Mouse (Mus musculus): ENCODE data around the gene Gm30302. TPM values are rescaled to one million over a fixed set of nuclear protein-coding genes. Genes with fewer than 3 reads are reported as not detected.

The Gm30302 gene
- polyA plus RNA-seq, 1 experiment: not detected

- no peaks in the 10 kb centered on the region for H3K79me2 ChIP-seq (ENCODE audit: control insufficient read depth, insufficient read depth)
- TF ChIP-seq E2F4 (IDR thresholded peaks at IDR 0.05; ENCODE audit: insufficient read depth): no peak
- no peak for TF ChIP-seq SRF (IDR thresholded peaks at IDR 0.05; ENCODE audit: control insufficient read depth, insufficient read length, low read depth)
- TF ChIP-seq MYOD1 (IDR thresholded peaks at IDR 0.05; ENCODE audit: control insufficient read depth in 1 of 3, insufficient read length in 2 of 3, low read depth in 2 of 3): no peak
- no peak for TF ChIP-seq POLR2A (IDR thresholded peaks at IDR 0.05; ENCODE audit: insufficient read length, low read depth)
- TF ChIP-seq USF1 (IDR thresholded peaks at IDR 0.05; ENCODE audit: low read depth): no peak
- TF ChIP-seq CEBPB (IDR thresholded peaks at IDR 0.05; ENCODE audit: insufficient read depth, poor library complexity, severe bottlenecking): no peak
- no peak for TF ChIP-seq MAX (IDR thresholded peaks at IDR 0.05; ENCODE audit: low read depth)
- TF ChIP-seq REST (IDR thresholded peaks at IDR 0.05; ENCODE audit: insufficient read depth, insufficient read length): no peak
- TF ChIP-seq TCF3 (IDR thresholded peaks at IDR 0.05; ENCODE audit: insufficient read length, low read depth): no peak
- no peak for TF ChIP-seq TCF12 (IDR thresholded peaks at IDR 0.05; ENCODE audit: insufficient read depth, poor library complexity, severe bottlenecking)
- TF ChIP-seq MYOG (IDR thresholded peaks at IDR 0.05; ENCODE audit: control insufficient read depth in 1 of 3, insufficient read depth in 1 of 3, insufficient read length in 2 of 3, low read depth in 2 of 3): no peak
- no peak for TF ChIP-seq POLR2AphosphoS2 (IDR thresholded peaks at IDR 0.05; ENCODE audit: insufficient read length, low read depth)
These were observed 42.4 kb upstream of the Gm30302 start for GRCm38 (mm10) chr13:49841186-49841585.

DNA sequence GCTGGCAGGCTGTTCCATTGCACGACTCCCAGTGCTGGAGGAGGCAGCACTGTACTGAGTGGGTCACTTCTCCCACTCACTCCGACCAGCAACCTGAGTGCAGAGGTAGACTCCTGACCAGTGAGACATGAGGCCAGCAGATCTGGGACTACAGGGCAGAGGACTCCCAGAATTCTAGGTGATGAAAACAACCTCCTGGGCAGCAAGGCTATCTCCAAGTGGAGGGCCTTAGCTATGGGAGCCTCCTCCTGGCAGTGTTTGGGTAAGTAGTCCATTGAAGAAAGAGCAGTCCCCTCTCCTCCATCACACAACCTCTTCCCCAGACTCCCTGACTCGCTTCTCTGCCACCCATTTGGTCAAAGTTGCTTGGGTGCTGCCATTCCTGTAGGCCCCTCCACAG is 31.6 kb upstream of the Gm30302 start:
- H3K27me3 ChIP-seq (ENCODE audit: control insufficient read depth, insufficient read depth, insufficient read length): no peaks in the 10 kb centered on the region
- no peak overlapping the region for H3ac ChIP-seq (ENCODE audit: control insufficient read depth, insufficient read length)
- no peak overlapping the region for H3K4me2 ChIP-seq (ENCODE audit: low read depth)
- no peak for TF ChIP-seq REST (IDR thresholded peaks at IDR 0.05; ENCODE audit: insufficient read depth, insufficient read length)
- TF ChIP-seq MYOG (IDR thresholded peaks at IDR 0.05; ENCODE audit: control insufficient read depth in 1 of 3, insufficient read depth in 1 of 3, insufficient read length in 2 of 3, low read depth in 2 of 3): no peak
- no peak for TF ChIP-seq MAX (IDR thresholded peaks at IDR 0.05; ENCODE audit: low read depth)
- TF ChIP-seq MYOD1 (IDR thresholded peaks at IDR 0.05; ENCODE audit: control insufficient read depth in 1 of 3, insufficient read length in 2 of 3, low read depth in 2 of 3): no peak
- H3K4me3 ChIP-seq: no peak overlapping the region
- no peaks in the 10 kb centered on the region for H3K79me2 ChIP-seq (ENCODE audit: control insufficient read depth, insufficient read depth)
- no peaks in the 10 kb centered on the region for H3K36me3 ChIP-seq (ENCODE audit: control insufficient read depth, insufficient read depth)

More at GRCm38 (mm10) chr13:49841186-49841585, 42.4 kb upstream of the Gm30302 start:
- H3K4me3 ChIP-seq: no peak overlapping the region
- no peak overlapping the region for H3K4me2 ChIP-seq (ENCODE audit: low read depth)
- no peak overlapping the region for H3ac ChIP-seq (ENCODE audit: control insufficient read depth, insufficient read length)
- H3K27me3 ChIP-seq (ENCODE audit: control insufficient read depth, insufficient read depth, insufficient read length): no peaks in the 10 kb centered on the region
- H3K36me3 ChIP-seq (ENCODE audit: control insufficient read depth, insufficient read depth): no peaks in the 10 kb centered on the region

DNA sequence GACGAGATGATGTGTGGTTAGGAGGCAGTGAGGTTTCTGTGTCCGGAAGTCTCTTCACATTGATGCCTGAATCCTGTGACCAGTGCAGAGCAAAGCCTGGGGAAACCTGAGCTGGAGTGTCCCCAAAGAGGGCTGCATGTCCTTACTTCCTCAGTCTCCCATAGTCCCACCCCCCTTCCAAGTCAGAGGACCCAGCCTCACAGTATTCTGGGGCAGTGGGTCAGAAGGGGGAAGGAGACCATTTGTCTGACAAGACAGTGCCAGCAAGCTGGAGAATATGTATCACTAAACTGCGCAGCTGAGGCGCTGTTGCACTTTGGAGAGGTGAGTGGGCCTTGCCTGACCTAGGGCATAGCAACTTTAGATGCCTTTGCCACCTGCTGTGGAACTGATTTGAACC is 26.5 kb upstream of the Gm30302 start:
- Histone ChIP-seq H3K4me2 (ENCODE audit: low read depth) (no peak overlapping the region), H3ac (ENCODE audit: control insufficient read depth, insufficient read length) (no peak overlapping the region), H3K79me2 (ENCODE audit: control insufficient read depth, insufficient read depth) (no peaks in the 10 kb centered on the region), H3K36me3 (ENCODE audit: control insufficient read depth, insufficient read depth) (no peaks in the 10 kb centered on the region), H3K27me3 (ENCODE audit: control insufficient read depth, insufficient read depth, insufficient read length) (no peaks in the 10 kb centered on the region), H3K4me3 (no peak overlapping the region)
- TF ChIP-seq MAX (IDR thresholded peaks at IDR 0.05; ENCODE audit: low read depth): no peak
- no peak for TF ChIP-seq TCF12 (IDR thresholded peaks at IDR 0.05; ENCODE audit: insufficient read depth, poor library complexity, severe bottlenecking)
- no peak for TF ChIP-seq POLR2AphosphoS2 (IDR thresholded peaks at IDR 0.05; ENCODE audit: insufficient read length, low read depth)

DNA sequence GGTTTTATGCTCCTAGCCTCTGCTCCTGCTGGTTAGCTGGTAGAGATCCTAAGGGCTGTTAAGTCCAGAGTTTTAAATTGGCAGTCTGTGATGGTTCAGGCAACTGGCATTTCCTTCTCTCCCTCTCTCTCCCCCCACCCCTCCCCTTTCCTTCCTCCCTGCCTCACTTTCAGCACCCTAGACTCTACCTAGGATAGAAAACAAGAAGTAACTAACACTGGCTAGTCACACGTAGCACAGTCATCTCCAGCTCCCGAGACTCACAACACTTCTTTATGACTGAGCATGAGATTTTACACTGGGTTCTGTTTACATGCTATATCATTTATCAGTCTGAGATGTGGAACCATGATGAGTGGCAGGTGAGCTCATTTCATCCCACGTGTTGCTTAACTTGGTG is 16.2 kb upstream of the Gm30302 start:
- no peak overlapping the region for H3K4me3 ChIP-seq
- no peaks in the 10 kb centered on the region for H3K79me2 ChIP-seq (ENCODE audit: control insufficient read depth, insufficient read depth)
- no peak for TF ChIP-seq MAX (IDR thresholded peaks at IDR 0.05; ENCODE audit: low read depth)
- no peak for TF ChIP-seq REST (IDR thresholded peaks at IDR 0.05; ENCODE audit: insufficient read depth, insufficient read length)
- TF ChIP-seq USF1 (IDR thresholded peaks at IDR 0.05; ENCODE audit: low read depth): no peak
- TF ChIP-seq TCF3 (IDR thresholded peaks at IDR 0.05; ENCODE audit: insufficient read length, low read depth): no peak
- no peak for TF ChIP-seq SRF (IDR thresholded peaks at IDR 0.05; ENCODE audit: control insufficient read depth, insufficient read length, low read depth)
- H3K36me3 ChIP-seq (ENCODE audit: control insufficient read depth, insufficient read depth): no peaks in the 10 kb centered on the region
- no peaks in the 10 kb centered on the region for H3K27me3 ChIP-seq (ENCODE audit: control insufficient read depth, insufficient read depth, insufficient read length)
- H3K4me2 ChIP-seq (ENCODE audit: low read depth): no peak overlapping the region
- H3ac ChIP-seq (ENCODE audit: control insufficient read depth, insufficient read length): no peak overlapping the region

- Histone ChIP-seq H3K4me2 (ENCODE audit: low read depth) (no peak overlapping the region), H3K79me2 (ENCODE audit: control insufficient read depth, insufficient read depth) (no peaks in the 10 kb centered on the region), H3ac (ENCODE audit: control insufficient read depth, insufficient read length) (no peak overlapping the region), H3K4me3 (no peak overlapping the region), H3K36me3 (ENCODE audit: control insufficient read depth, insufficient read depth) (no peaks in the 10 kb centered on the region), H3K27me3 (ENCODE audit: control insufficient read depth, insufficient read depth, insufficient read length) (no peaks in the 10 kb centered on the region)
- no peak for TF ChIP-seq TCF12 (IDR thresholded peaks at IDR 0.05; ENCODE audit: insufficient read depth, poor library complexity, severe bottlenecking)
- TF ChIP-seq SRF (IDR thresholded peaks at IDR 0.05; ENCODE audit: control insufficient read depth, insufficient read length, low read depth): no peak
- TF ChIP-seq TCF3 (IDR thresholded peaks at IDR 0.05; ENCODE audit: insufficient read length, low read depth): no peak
- no peak for TF ChIP-seq USF1 (IDR thresholded peaks at IDR 0.05; ENCODE audit: low read depth)
- TF ChIP-seq MYOG (IDR thresholded peaks at IDR 0.05; ENCODE audit: control insufficient read depth in 1 of 3, insufficient read depth in 1 of 3, insufficient read length in 2 of 3, low read depth in 2 of 3): no peak
- no peak for TF ChIP-seq MYOD1 (IDR thresholded peaks at IDR 0.05; ENCODE audit: control insufficient read depth in 1 of 3, insufficient read length in 2 of 3, low read depth in 2 of 3)
- no peak for TF ChIP-seq REST (IDR thresholded peaks at IDR 0.05; ENCODE audit: insufficient read depth, insufficient read length)
- no peak for TF ChIP-seq POLR2A (IDR thresholded peaks at IDR 0.05; ENCODE audit: insufficient read length, low read depth)
- TF ChIP-seq MAX (IDR thresholded peaks at IDR 0.05; ENCODE audit: low read depth): no peak
These were observed 15.6 kb upstream of the Gm30302 start for GRCm38 (mm10) chr13:49814420-49814819.
